Mouse (Mus musculus) testis, adult 2 months (tissue): Measurements from ENCODE around the gene Kat2a. TPM values are rescaled to one million over a fixed set of nuclear protein-coding genes. Genes with fewer than 3 reads are reported as not detected.
A peak's percentile ranks its signal among the peaks of the same experiment; 100 is the strongest.

Source experiments
- H3K27ac ChIP-seq: fragments of 200-500 bp; 2 replicates; pipeline ENCODE4 v1.5.1; 2012; ENCODE audit warnings: low read depth, low read length; ENCODE audit not compliant: control insufficient read depth, insufficient read depth
- H3K27me3 ChIP-seq: fragments of 200-500 bp; 2 replicates; pipeline ENCODE4 v1.6.1; 2012; ENCODE audit warnings: mild to moderate bottlenecking, low read length, moderate library complexity; ENCODE audit not compliant: control insufficient read depth, insufficient read depth
- H3K36me3 ChIP-seq: fragments of 200-500 bp; 2 replicates; pipeline ENCODE4 v1.6.1; 2012; ENCODE audit warnings: mild to moderate bottlenecking, low read length; ENCODE audit not compliant: control insufficient read depth, insufficient read depth
- H3K4me1 ChIP-seq: fragments of 200-500 bp; 2 replicates; pipeline ENCODE4 v1.6.1; 2012; ENCODE audit warnings: low read length; ENCODE audit not compliant: control insufficient read depth, insufficient read depth
- H3K4me3 ChIP-seq: fragments of 200-500 bp; 2 replicates; pipeline ENCODE4 v1.5.1; 2012; ENCODE audit warnings: low read depth, mild to moderate bottlenecking, low read length, moderate library complexity, mixed read lengths; ENCODE audit not compliant: control insufficient read depth
- CTCF ChIP-seq: fragments of 200-500 bp; IDR thresholded peaks from 2 replicates; pipeline ENCODE4 v1.5.1; 2012; ENCODE audit warnings: low read depth, mild to moderate bottlenecking, inconsistent platforms, low read length, moderate library complexity; ENCODE audit not compliant: control insufficient read depth, insufficient read depth, insufficient replicate concordance
- POLR2A ChIP-seq: fragments of 200-500 bp; IDR thresholded peaks from 2 replicates; pipeline ENCODE4 v1.6.1; 2012; ENCODE audit warnings: low read depth, mild to moderate bottlenecking, inconsistent platforms, low read length, moderate library complexity; ENCODE audit not compliant: control insufficient read depth
- polyA plus RNA-seq: library from polyadenylated mRNA; depleted of rRNA; stranded (reverse); fragments of >200 nt; gene quantifications from 2 replicates; pipeline ENCODE4 v1.2.3, GENCODE M21; 2012

The Kat2a gene
- polyA plus RNA-seq, 1 experiment = 24.0 TPM

- no peak overlapping the region for H3K27ac ChIP-seq
- no peaks in the 10 kb centered on the region for H3K36me3 ChIP-seq
- peaks cover 6% of the 10 kb centered on the region for H3K27me3 ChIP-seq
- H3K4me1 ChIP-seq = peaks cover 8% of the 10 kb centered on the region
- TF ChIP-seq CTCF (peak; percentile 95), POLR2A (no peak)
- H3K4me3 ChIP-seq = no peak overlapping the region
Measured at GRCm38 (mm10) chr11:100694926-100695325, 17.3 kb downstream of the Kat2a start.

- Histone ChIP-seq H3K27ac (no peak overlapping the region), H3K4me1 (peaks cover 8% of the 10 kb centered on the region), H3K4me3 (no peak overlapping the region), H3K27me3 (peaks cover 6% of the 10 kb centered on the region), H3K36me3 (no peaks in the 10 kb centered on the region)
- no peak for TF ChIP-seq CTCF
- no peak for TF ChIP-seq POLR2A
Measured at GRCm38 (mm10) chr11:100693154-100693553, 19.1 kb downstream of the Kat2a start.

GRCm38 (mm10) chr11:100692164-100692616 is 20.1 kb downstream of the Kat2a start, which contains the start of gene Zfp385c:
Gene Zfp385c (minus strand): TSS chr11:100692455.
- TF ChIP-seq CTCF = no peak
- Histone ChIP-seq H3K4me3 (0 out of 2 replicates have a peak within 1 kb of the TSS, but pooled peaks have one; percentile 9), H3K4me1 (peaks cover 8% of the 10 kb centered on the region), H3K27me3 (peaks cover 6% of the 10 kb centered on the region), H3K36me3 (no peaks in the 10 kb centered on the region), H3K27ac (no peak within 1 kb of the TSS)

GRCm38 (mm10) chr11:100690389-100690788 is 21.9 kb downstream of the Kat2a start:
- H3K4me3 ChIP-seq = no peak overlapping the region
- no peak overlapping the region for H3K27ac ChIP-seq
- peaks cover 6% of the 10 kb centered on the region for H3K27me3 ChIP-seq
- H3K4me1 ChIP-seq = peaks cover 8% of the 10 kb centered on the region
- no peaks in the 10 kb centered on the region for H3K36me3 ChIP-seq
- TF ChIP-seq POLR2A (no peak), CTCF (no peak)

GRCm38 (mm10) chr11:100688443-100688842 is 23.8 kb downstream of the Kat2a start:
- Histone ChIP-seq H3K36me3 (no peaks in the 10 kb centered on the region), H3K4me3 (no peak overlapping the region), H3K4me1 (peaks cover 8% of the 10 kb centered on the region), H3K27me3 (peaks cover 6% of the 10 kb centered on the region), H3K27ac (no peak overlapping the region)
- no peak for TF ChIP-seq POLR2A
- no peak for TF ChIP-seq CTCF

- no peak overlapping the region for H3K4me3 ChIP-seq
- H3K36me3 ChIP-seq = no peaks in the 10 kb centered on the region
- peaks cover 6% of the 10 kb centered on the region for H3K27me3 ChIP-seq
- no peak overlapping the region for H3K27ac ChIP-seq
- H3K4me1 ChIP-seq = peaks cover 6% of the 10 kb centered on the region
- TF ChIP-seq CTCF (no peak), POLR2A (no peak)
Measured at GRCm38 (mm10) chr11:100687265-100687664, 25.0 kb downstream of the Kat2a start.

GRCm38 (mm10) chr11:100685371-100685770 is 26.9 kb downstream of the Kat2a start:
- no peak overlapping the region for H3K27ac ChIP-seq
- no peak for TF ChIP-seq CTCF
- no peak for TF ChIP-seq POLR2A

GRCm38 (mm10) chr11:100684084-100684483 is 28.2 kb downstream of the Kat2a start:
- Histone ChIP-seq H3K4me1 (no peaks in the 10 kb centered on the region), H3K4me3 (no peak overlapping the region), H3K36me3 (no peaks in the 10 kb centered on the region), H3K27ac (no peak overlapping the region), H3K27me3 (no peaks in the 10 kb centered on the region)
- TF ChIP-seq POLR2A (no peak), CTCF (no peak)

More at GRCm38 (mm10) chr11:100685371-100685770, 26.9 kb downstream of the Kat2a start:
- H3K4me3 ChIP-seq = no peak overlapping the region
- no peaks in the 10 kb centered on the region for H3K27me3 ChIP-seq
- H3K36me3 ChIP-seq = no peaks in the 10 kb centered on the region
- H3K4me1 ChIP-seq = no peaks in the 10 kb centered on the region
